Mouse (Mus musculus): ENCODE data around the gene Utrn.

Gene Utrn

DNA sequence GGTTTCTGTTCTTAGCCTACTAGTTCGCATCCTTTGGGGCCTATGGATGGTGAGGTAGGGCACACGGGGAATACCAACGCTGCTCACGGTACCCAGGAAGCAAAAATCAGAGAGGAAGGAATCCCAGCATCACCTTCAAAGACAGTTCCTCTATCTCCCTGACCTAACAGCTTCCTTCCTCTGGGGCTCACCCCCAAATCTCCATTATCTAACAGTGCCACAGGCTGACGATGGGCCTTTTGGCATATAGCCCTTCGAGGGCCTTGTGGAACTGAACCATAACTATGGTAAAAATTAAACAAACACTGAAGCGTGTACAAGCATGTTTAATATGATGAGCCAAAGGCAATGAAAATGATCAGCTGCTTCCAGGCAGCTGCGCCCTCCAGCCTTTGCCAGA lies 37.0 kb downstream of the Utrn start:
- no peak for DNase-seq

GRCm38 (mm10) chr10:12827778-12828177 lies 41.4 kb downstream of the Utrn start:
- no peak for DNase-seq

DNA sequence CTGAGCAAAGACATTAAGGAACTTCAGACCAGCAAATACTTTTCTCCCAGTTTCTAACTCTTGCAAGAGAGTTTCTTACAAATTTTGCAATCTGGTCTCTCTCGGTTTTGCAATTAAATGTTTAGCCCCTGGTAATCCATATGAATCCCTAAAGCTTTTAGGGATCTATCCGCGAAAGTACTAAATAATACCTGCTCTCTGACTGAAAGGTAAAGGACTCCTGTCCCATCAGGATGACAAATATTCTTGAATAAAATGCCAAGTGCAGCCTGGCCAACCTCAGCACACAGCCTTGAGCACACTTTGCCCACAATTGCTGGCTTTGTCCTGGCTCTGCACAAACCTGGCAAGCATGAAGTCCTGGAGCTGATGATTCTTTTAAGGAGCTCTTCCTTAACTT lies 41.9 kb downstream of the Utrn start:
- no peak for DNase-seq

- DNase-seq: peak; percentile 54
Observed at GRCm38 (mm10) chr10:12826760-12827281, 42.3 kb downstream of the Utrn start.

- DNase-seq: no peak
Observed at GRCm38 (mm10) chr10:12824386-12824785, 44.8 kb downstream of the Utrn start.

- DNase-seq: no peak
Observed at GRCm38 (mm10) chr10:12823437-12824219, 45.5 kb downstream of the Utrn start.

DNA sequence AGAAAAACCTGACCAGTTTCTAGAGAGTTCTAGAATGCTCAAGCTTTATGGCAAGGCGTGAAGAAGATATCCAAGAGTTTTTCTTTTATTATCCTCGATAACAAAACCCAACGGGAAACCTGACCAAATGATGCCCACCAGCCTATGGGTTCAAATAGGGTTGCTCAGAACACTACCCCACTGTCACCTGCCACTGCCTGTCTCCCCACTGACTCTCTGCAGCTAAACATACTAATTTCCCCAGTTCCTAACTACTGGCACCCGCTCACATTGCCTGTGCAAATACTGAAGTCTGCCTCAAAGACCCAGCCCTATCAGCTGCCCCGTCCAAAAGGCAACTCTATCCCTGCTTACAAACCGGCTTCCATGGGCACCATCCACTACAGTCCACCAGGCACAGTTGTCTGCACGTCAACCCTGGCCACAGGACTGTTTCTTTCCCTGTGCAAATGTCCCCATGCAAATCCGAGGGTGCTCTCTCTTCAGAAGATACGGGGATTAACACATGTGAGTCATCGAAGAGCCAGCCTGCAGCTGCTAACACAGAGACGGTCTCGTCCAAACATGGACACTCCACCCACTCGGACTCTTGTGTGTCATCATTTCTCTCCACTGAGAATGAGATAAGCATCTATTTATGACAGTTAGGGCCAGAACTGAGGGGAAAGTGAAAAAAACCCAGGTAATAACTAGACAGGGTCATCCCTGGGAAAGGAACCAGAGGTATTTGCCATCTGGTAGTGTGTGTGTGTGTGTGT lies 48.0 kb downstream of the Utrn start:
- no peak for DNase-seq

DNA sequence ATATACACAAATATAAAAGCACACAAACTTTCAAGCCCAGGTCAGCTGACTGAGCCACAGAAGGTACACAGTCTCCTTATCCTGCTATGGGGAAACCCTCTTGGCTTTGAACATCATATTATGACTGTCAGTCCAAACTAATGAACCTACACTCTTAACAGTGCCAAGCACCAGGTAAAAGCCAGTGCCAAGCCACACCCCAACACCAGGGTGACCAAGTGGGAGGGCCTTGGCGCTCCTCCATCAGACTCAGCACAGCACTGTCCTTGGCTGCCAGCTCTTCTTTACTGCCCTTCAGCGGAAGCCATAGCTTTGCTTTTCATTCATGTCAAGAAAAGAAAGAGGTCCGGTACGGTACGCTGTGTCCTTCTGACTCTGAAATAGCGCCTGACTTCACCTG lies 51.8 kb downstream of the Utrn start:
- peak; percentile 91 for DNase-seq

GRCm38 (mm10) chr10:12816530-12816929 lies 52.6 kb downstream of the Utrn start:
- DNase-seq: no peak

- no peak for DNase-seq
Observed at GRCm38 (mm10) chr10:12814411-12814810, 54.8 kb downstream of the Utrn start.

GRCm38 (mm10) chr10:12813881-12814280 lies 55.3 kb downstream of the Utrn start:
- DNase-seq: no peak

GRCm38 (mm10) chr10:12813211-12813811 lies 55.9 kb downstream of the Utrn start:
- peak; percentile 40 for DNase-seq

DNA sequence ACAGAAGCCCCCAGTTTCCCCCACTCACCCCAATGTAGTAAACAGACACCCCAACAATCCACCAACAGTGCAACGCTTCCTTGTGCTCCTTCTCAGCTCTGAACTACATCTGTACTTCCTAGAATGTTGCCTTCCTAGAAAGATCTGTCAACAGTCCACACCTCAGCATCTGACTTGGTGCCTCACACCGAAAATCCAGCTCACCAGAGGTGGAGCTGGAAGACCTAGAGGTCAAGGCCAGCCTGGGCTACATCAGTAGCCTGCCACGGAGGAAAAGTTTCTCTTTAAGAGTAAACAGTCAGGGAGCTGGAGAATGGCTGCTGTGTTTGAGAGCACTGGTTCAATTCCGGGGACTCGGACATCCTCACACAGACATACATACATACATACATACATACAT lies 56.5 kb downstream of the Utrn start:
- no peak for DNase-seq

- DNase-seq: no peak
Observed at GRCm38 (mm10) chr10:12810816-12811215, 58.3 kb downstream of the Utrn start.

DNA sequence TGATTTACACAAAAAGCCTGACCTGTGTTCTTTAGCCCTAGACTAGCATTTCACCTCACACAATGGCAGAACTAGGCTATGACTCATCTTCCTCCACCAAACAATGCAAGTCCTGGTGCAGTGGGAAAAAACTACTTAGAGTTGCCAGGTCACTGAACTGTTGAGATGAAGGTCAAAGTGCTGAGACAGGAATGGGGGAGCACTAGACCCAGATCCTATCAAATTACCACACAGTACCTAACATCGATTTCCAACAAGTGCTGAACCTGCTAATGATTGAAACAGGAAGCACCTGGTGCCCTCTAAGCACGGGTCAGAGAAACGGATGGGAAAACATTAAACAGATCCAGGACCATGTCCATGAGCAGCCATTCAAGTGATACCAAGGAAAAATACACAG lies 59.5 kb downstream of the Utrn start:
- no peak for DNase-seq

DNA sequence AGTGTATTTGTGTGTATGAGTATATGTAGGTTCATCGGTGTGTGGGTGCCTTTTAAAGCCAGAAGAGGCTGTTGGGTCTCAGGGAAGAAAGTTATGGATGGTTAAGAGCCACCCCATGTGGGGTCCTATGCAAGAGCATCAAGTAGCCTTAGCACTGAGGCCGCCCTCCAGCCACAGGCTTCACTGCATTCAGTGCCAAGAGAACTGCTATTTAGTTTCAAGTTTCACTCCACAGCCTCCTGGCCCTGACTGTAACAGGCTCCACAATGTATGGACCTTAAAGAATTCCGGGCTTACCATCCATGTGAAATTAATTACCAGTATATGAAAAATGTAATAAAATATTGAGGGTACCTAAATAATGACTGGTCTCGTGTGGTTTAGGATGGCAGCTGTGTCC lies 60.7 kb downstream of the Utrn start:
- no peak for DNase-seq

DNA sequence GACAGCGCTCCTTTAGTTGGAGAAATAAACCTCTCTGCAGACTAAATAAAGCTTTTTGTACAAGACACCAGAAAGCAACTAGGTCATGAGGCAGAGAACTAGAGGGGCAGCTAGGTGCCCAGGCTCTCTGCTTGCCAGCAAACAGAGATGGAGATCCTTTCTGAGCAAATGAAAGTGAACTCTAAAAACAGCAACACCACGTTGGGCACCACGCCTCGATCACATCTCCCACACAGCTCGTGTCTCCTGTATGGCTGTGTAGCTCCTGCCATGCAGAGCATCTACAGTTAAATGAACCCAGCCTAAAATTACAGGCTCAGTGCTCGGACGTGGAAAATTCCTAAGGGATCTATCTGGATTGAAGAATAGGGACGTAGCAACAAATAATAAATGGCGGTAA lies 61.5 kb downstream of the Utrn start:
- DNase-seq: no peak

DNA sequence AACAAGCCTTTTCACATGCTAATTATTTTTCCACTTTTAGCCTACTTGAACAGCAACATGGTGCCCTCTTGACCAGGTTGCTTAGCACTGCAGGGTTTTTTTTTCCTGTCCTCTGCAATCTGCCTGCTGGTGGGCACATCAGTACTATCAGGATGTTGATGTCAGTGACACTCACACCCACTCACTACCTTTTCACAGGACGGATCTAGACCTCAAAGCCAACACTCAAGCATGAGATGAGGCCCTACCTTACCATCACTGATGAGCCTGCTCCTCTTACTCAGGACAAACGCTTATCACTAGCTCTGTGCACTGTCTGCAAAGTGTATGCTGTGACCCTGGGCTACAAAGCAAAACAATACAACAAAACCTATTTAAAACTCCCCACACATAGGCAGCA lies 63.3 kb downstream of the Utrn start:
- DNase-seq: no peak

- no peak for DNase-seq
Observed at GRCm38 (mm10) chr10:12803939-12804338, 65.2 kb downstream of the Utrn start.

DNA sequence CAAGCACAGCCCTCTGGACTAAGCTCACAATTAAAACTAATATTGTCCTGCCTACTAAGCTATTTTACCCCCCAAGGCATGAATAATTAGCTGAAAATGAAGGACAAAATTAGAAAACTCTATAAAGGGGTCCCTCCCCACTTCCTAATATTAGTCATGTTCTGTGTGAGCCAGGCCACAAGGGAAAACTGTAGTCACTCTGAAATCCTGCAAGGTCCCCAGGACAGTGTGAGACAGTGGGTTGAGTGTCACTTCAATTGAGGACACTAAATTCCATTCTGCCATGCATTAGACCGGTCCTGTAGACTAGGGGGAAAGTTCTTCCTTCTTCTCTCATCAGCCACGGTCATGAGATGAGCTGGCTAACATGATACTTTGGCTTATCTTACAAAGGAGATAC lies 69.7 kb downstream of the Utrn start:
- DNase-seq: no peak

DNA sequence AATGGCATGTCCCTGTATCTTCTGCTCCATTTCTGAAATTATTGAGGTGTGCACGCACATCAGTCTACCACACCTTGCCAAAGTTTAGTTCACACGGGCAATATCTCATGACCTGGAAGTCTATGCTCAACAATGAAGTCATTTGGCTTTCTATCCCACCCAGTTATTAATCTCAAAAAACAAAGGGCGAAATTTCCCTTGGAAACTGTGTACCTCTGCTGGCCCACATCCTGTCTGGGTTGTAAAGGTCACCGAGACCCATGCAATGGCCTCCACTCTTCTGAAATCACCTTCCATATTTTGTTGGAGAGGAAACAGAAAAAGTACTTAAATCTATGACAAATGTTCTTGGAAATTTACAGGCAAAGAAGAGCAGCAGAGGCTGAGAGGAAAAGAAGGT lies 70.9 kb downstream of the Utrn start:
- peak; percentile 23 for DNase-seq

GRCm38 (mm10) chr10:12796510-12796840 lies 72.7 kb downstream of the Utrn start:
- no peak for DNase-seq

DNA sequence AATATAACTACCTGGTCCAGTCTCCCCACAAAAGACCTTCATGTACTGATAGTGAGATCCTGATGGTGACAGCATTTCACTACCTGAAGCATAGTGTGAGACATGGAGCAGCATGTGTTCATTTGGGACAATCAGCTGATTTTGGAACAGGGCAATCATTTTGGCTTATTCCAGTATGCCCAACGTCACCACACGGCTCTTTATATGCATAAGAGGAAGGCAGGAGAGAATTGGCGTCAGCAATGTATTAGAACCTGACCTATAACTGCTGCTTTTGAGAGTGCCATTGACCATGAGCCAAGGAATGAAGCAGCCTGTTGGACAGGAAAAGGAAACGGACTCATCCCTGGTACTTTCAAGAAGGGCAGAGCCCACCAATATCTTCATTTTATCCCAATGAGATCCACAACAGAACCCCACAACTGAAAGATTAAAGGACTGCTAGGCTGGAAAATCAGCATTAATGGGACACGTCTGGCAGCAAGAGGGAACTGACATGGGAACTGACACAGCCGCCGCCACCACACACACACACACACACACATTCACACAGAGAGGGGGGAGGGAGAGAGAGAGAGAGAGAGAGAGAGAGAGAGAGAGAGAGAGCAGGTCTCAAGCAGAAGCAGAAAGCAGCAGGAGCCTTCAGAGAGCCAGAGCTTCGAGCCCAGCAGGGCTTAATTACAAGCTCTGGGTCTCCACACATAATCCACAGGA lies 73.2 kb downstream of the Utrn start:
- no peak for DNase-seq
